Mouse (Mus musculus): ENCODE measurements around the gene Gcgr. TPM values are rescaled to one million over a fixed set of nuclear protein-coding genes. Genes with fewer than 3 reads are reported as not detected.
A peak's percentile ranks its signal among the peaks of the same experiment; 100 is the strongest.
"Not testable (repeated sequence)": the region's sequence is repeated elsewhere in the genome, so short reads cannot be mapped to it uniquely, and the experiment has no call there.

Gcgr gene
- polyA plus RNA-seq, 1 experiment from 2014 or later = 0.59 TPM

DNA sequence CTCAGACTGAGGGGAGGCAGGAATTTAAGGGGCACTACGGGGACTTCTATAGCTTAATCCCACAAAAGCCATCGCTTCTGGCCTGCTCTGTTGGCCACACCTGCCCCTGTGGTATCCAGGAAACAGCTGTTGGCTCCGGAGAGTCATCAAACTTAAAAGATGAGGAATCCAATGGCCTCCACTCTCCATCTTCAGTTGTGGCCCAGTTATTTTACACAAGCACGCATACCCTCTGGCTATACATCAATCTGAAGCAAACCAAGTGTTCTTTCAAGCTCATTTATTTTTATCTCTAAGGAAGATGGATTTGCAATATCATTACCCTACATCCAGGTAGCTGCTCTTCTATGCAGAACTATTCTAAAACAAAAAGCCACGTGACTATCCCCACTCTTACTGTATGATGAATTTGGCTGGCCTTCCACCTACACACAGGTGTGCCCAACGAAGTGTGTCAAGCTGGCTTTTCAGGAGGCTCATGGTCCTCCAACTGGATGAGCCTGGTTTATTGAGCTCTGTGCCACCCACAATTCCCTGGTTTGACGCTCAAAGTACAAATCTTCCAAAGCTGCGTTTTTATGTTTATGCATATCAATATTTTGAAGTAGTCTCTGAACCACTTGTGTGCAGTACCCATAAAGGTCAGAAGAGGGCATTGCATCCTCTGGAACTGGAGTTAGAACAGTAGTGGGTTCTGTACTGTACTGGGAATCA, 51.9 kb downstream of the Gcgr start:
- Histone ChIP-seq H3K9me3 (ENCODE audit: low read depth, low read length) (no peaks in the 10 kb centered on the region), H3K27ac (ENCODE audit: low read depth) (peak overlapping the region; percentile 96), H3K27me3 (ENCODE audit: insufficient read depth, low read length) (no peaks in the 10 kb centered on the region), H3K4me1 (ENCODE audit: insufficient read depth) (peaks cover 11% of the 10 kb centered on the region), H3K9ac (peak overlapping the region; percentile 93), H3K36me3 (ENCODE audit: insufficient read depth) (peaks cover 72% of the 10 kb centered on the region), H3K4me3 (ENCODE audit: low read depth, low read length) (peak overlapping the region; percentile 94), H3K4me2 (peak overlapping the region; percentile 95)
- ATAC-seq (ENCODE audit: insufficient read depth) = no peak
- WGBS = 69% methylated on average over 8 of the region's 8 CpGs
- peak; percentile 65 for DNase-seq
- peak; percentile 54 for TF ChIP-seq CTCF (IDR thresholded peaks at IDR 0.05; ENCODE audit: low read depth)

DNA sequence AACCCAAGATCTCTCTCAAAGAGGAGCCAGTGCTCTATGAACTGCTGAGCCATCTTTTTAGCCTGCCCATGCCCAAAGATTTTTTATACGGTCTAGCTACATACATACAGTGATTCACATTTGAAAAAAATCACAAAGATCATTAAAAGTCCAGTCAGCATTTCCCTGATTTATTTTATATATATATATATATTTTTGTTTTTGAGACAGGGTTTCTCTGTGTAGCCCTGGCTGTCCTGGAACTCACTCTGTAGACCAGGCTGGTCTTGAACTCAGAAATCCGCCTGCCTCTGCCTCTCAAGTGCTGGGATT, 52.4 kb downstream of the Gcgr start:
- H3K9me3 ChIP-seq (ENCODE audit: low read depth, low read length); ATAC-seq (ENCODE audit: insufficient read depth); H3K4me2 ChIP-seq; H3K27ac ChIP-seq (ENCODE audit: low read depth); DNase-seq; H3K4me3 ChIP-seq (ENCODE audit: low read depth, low read length); H3K27me3 ChIP-seq (ENCODE audit: insufficient read depth, low read length); H3K9ac ChIP-seq: not testable (repeated sequence)
- WGBS = 92% methylated on average over 2 of the region's 2 CpGs
- peaks cover 72% of the 10 kb centered on the region for H3K36me3 ChIP-seq (ENCODE audit: insufficient read depth)
- peaks cover 11% of the 10 kb centered on the region for H3K4me1 ChIP-seq (ENCODE audit: insufficient read depth)

DNA sequence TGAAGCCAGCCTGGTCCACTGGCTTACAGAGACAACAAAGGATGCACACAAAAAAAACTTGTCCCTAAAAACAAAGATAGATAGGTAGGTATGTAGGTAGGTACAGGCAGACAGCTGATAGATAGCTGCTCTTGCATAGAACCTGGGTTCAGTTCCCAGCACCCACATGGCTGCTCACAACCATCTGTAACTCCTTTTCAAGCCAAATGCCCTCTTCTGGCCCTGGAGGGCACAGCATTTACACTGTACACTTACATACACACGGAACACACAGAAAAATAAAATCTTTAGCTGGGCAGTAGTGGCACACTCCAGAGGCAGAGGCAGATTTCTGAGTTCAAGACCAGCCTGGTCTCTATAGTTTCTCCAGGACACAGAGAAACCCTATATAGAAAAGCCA, 53.4 kb downstream of the Gcgr start:
- 92% methylated on average over 1 of the region's 1 CpGs for WGBS
- Histone ChIP-seq H3K4me3 (ENCODE audit: low read depth, low read length) (no peak overlapping the region), H3K9ac (no peak overlapping the region), H3K4me1 (ENCODE audit: insufficient read depth) (peaks cover 11% of the 10 kb centered on the region), H3K27me3 (ENCODE audit: insufficient read depth, low read length) (no peaks in the 10 kb centered on the region), H3K9me3 (ENCODE audit: low read depth, low read length) (no peaks in the 10 kb centered on the region), H3K36me3 (ENCODE audit: insufficient read depth) (peaks cover 72% of the 10 kb centered on the region), H3K4me2 (no peak overlapping the region), H3K27ac (ENCODE audit: low read depth) (no peak overlapping the region)
- ATAC-seq (ENCODE audit: insufficient read depth) = no peak
- no peak for TF ChIP-seq CTCF (IDR thresholded peaks at IDR 0.05; ENCODE audit: low read depth)
- no peak for DNase-seq

DNA sequence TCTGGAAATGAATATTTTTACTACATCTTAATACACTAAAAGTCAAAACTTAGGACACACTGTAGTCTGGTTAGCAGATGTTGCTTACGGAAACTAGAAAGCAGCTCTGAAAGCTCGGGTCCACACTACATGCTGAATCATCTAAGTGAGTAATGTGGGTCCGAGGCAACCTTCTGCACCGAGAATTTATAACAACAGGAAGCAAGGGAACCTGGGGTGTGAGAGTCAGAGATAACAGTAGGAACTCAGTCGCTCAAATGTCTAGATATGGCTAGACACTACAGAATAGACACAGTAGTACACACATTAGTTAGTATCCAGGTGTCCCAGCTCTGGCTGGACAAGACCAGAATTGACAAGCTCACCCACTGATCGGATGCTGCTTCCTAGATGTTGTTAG, 58.0 kb downstream of the Gcgr start:
- Histone ChIP-seq H3K27me3 (ENCODE audit: insufficient read depth, low read length) (no peaks in the 10 kb centered on the region), H3K4me1 (ENCODE audit: insufficient read depth) (no peaks in the 10 kb centered on the region), H3K36me3 (ENCODE audit: insufficient read depth) (peaks cover 93% of the 10 kb centered on the region), H3K4me3 (ENCODE audit: low read depth, low read length) (no peak overlapping the region), H3K27ac (ENCODE audit: low read depth) (no peak overlapping the region), H3K9ac (no peak overlapping the region), H3K9me3 (ENCODE audit: low read depth, low read length) (no peaks in the 10 kb centered on the region), H3K4me2 (no peak overlapping the region)
- no peak for ATAC-seq (ENCODE audit: insufficient read depth)
- WGBS = 92% methylated on average over 6 of the region's 6 CpGs
- DNase-seq = no peak
- no peak for TF ChIP-seq CTCF (IDR thresholded peaks at IDR 0.05; ENCODE audit: low read depth)

Other genes starting within 250 kb of the Gcgr start
- gene Actg1, start 182.2 kb upstream of the Gcgr start, polyA plus RNA-seq (2014; fragmentation: Nextera tagmentation; extraction: Ambion mirVana) = 2,614 and 2,926 TPM in 2 replicates
- gene Fscn2, start 169.2 kb upstream of the Gcgr start, polyA plus RNA-seq (2014; fragmentation: Nextera tagmentation; extraction: Ambion mirVana) = 0.23 and 0.57 TPM in 2 replicates
- 35.6 and 44.5 TPM in 2 replicates for gene Faap100, start 151.9 kb upstream of the Gcgr start, polyA plus RNA-seq (2014; fragmentation: Nextera tagmentation; extraction: Ambion mirVana)
- gene Nploc4, start 93.0 kb upstream of the Gcgr start, polyA plus RNA-seq (2014; fragmentation: Nextera tagmentation; extraction: Ambion mirVana) = 42.1 and 51.4 TPM in 2 replicates
- not detected in 2 replicates for gene Tspan10, start 88.1 kb upstream of the Gcgr start, polyA plus RNA-seq (2014; fragmentation: Nextera tagmentation; extraction: Ambion mirVana)
- gene Pde6g, start 77.2 kb upstream of the Gcgr start, polyA plus RNA-seq (2014; fragmentation: Nextera tagmentation; extraction: Ambion mirVana) = 0.18 TPM in 1 of 2 replicates, not detected in the other
- gene Oxld1, start 72.6 kb upstream of the Gcgr start, polyA plus RNA-seq (2014; fragmentation: Nextera tagmentation; extraction: Ambion mirVana) = 10.9 and 11.2 TPM in 2 replicates
- 32.2 and 34.6 TPM in 2 replicates for gene Ccdc137, start 72.6 kb upstream of the Gcgr start, polyA plus RNA-seq (2014; fragmentation: Nextera tagmentation; extraction: Ambion mirVana)
- 42.9 and 44.4 TPM in 2 replicates for gene Arl16, start 63.1 kb upstream of the Gcgr start, polyA plus RNA-seq (2014; fragmentation: Nextera tagmentation; extraction: Ambion mirVana)
- 150 and 162 TPM in 2 replicates for gene Mrpl12, start 46.1 kb upstream of the Gcgr start, polyA plus RNA-seq (2014; fragmentation: Nextera tagmentation; extraction: Ambion mirVana)
- 68.9 and 71.3 TPM in 2 replicates for gene Slc25a10, start 38.9 kb upstream of the Gcgr start, polyA plus RNA-seq (2014; fragmentation: Nextera tagmentation; extraction: Ambion mirVana)
- gene Mcrip1, start 19.0 kb downstream of the Gcgr start, polyA plus RNA-seq (2014; fragmentation: Nextera tagmentation; extraction: Ambion mirVana) = 226 and 229 TPM in 2 replicates
- gene Ppp1r27, start 20.4 kb downstream of the Gcgr start, polyA plus RNA-seq (2014; fragmentation: Nextera tagmentation; extraction: Ambion mirVana) = not detected in 2 replicates
- gene P4hb, start 42.6 kb downstream of the Gcgr start, polyA plus RNA-seq (2014; fragmentation: Nextera tagmentation; extraction: Ambion mirVana) = 872 and 897 TPM in 2 replicates
- 717 and 734 TPM in 2 replicates for gene Arhgdia, start 50.9 kb downstream of the Gcgr start, polyA plus RNA-seq (2014; fragmentation: Nextera tagmentation; extraction: Ambion mirVana)
- gene Alyref, start 67.7 kb downstream of the Gcgr start, polyA plus RNA-seq (2014; fragmentation: Nextera tagmentation; extraction: Ambion mirVana) = 617 and 627 TPM in 2 replicates
- gene Anapc11, start 67.7 kb downstream of the Gcgr start, polyA plus RNA-seq (2014; fragmentation: Nextera tagmentation; extraction: Ambion mirVana) = 229 and 237 TPM in 2 replicates
- gene Npb, start 77.8 kb downstream of the Gcgr start, polyA plus RNA-seq (2014; fragmentation: Nextera tagmentation; extraction: Ambion mirVana) = 0.89 and 1.3 TPM in 2 replicates
- 95.3 and 99.5 TPM in 2 replicates for gene Pcyt2, start 87.2 kb downstream of the Gcgr start, polyA plus RNA-seq (2014; fragmentation: Nextera tagmentation; extraction: Ambion mirVana)
- gene Sirt7, start 94.5 kb downstream of the Gcgr start, polyA plus RNA-seq (2014; fragmentation: Nextera tagmentation; extraction: Ambion mirVana) = 26.1 and 33.1 TPM in 2 replicates
- 25.3 and 28.6 TPM in 2 replicates for gene Mafg, start 102.9 kb downstream of the Gcgr start, polyA plus RNA-seq (2014; fragmentation: Nextera tagmentation; extraction: Ambion mirVana)
- gene Pycr1, start 113.1 kb downstream of the Gcgr start, polyA plus RNA-seq (2014; fragmentation: Nextera tagmentation; extraction: Ambion mirVana) = 29.0 and 29.8 TPM in 2 replicates
- gene Myadml2, start 117.5 kb downstream of the Gcgr start, polyA plus RNA-seq (2014; fragmentation: Nextera tagmentation; extraction: Ambion mirVana) = 1.1 TPM in 1 of 2 replicates, not detected in the other
- 3.9 and 5.3 TPM in 2 replicates for gene Notum, start 130.5 kb downstream of the Gcgr start, polyA plus RNA-seq (2014; fragmentation: Nextera tagmentation; extraction: Ambion mirVana)
- gene Aspscr1, start 142.3 kb downstream of the Gcgr start, polyA plus RNA-seq (2014; fragmentation: Nextera tagmentation; extraction: Ambion mirVana) = 124 and 130 TPM in 2 replicates
- gene Cenpx, start 183.0 kb downstream of the Gcgr start, polyA plus RNA-seq (2014; fragmentation: Nextera tagmentation; extraction: Ambion mirVana) = 168 and 173 TPM in 2 replicates
- 44.1 and 46.1 TPM in 2 replicates for gene Lrrc45, start 183.2 kb downstream of the Gcgr start, polyA plus RNA-seq (2014; fragmentation: Nextera tagmentation; extraction: Ambion mirVana)
- 10.3 and 10.7 TPM in 2 replicates for gene Rac3, start 190.8 kb downstream of the Gcgr start, polyA plus RNA-seq (2014; fragmentation: Nextera tagmentation; extraction: Ambion mirVana)
- gene Dcxr, start 196.6 kb downstream of the Gcgr start, polyA plus RNA-seq (2014; fragmentation: Nextera tagmentation; extraction: Ambion mirVana) = 27.2 and 29.7 TPM in 2 replicates
- gene Cbr2, start 201.4 kb downstream of the Gcgr start, polyA plus RNA-seq (2014; fragmentation: Nextera tagmentation; extraction: Ambion mirVana) = 14.7 and 19.6 TPM in 2 replicates
- gene Hmga1b, start 232.1 kb downstream of the Gcgr start, polyA plus RNA-seq (2014; fragmentation: Nextera tagmentation; extraction: Ambion mirVana) = 5.3 and 7.3 TPM in 2 replicates

All from lung, embryonic 14.5 days (tissue).